Mouse (Mus musculus): ENCODE results near the gene Spata9. TPM values are rescaled to one million over a fixed set of nuclear protein-coding genes. Genes with fewer than 3 reads are reported as not detected.

Gene Spata9
- total RNA-seq, 2 experiments from 2014 or later, result not detected

GRCm38 (mm10) chr13:75988096-75988495, 21.1 kb downstream of the Spata9 start:
- no peak for DNase-seq (ENCODE audit: extremely low spot score in 1 of 2, low spot score in 1 of 2)

- no peak for DNase-seq (ENCODE audit: extremely low spot score in 1 of 2, low spot score in 1 of 2)
These were observed 25.4 kb downstream of the Spata9 start for GRCm38 (mm10) chr13:75992169-75993028.

GRCm38 (mm10) chr13:76003272-76003671, 36.3 kb downstream of the Spata9 start:
- no peak for DNase-seq (ENCODE audit: extremely low spot score in 1 of 2, low spot score in 1 of 2)

GRCm38 (mm10) chr13:76014511-76014910, 47.6 kb downstream of the Spata9 start:
- no peak for DNase-seq (ENCODE audit: extremely low spot score in 1 of 2, low spot score in 1 of 2)

- DNase-seq (ENCODE audit: extremely low spot score in 1 of 2, low spot score in 1 of 2), result no peak
These were observed 50.5 kb downstream of the Spata9 start for GRCm38 (mm10) chr13:76017465-76017864.

- DNase-seq (ENCODE audit: extremely low spot score in 1 of 2, low spot score in 1 of 2), result peak; percentile 85 to 86
These were observed 51.3 kb downstream of the Spata9 start, which contains the start of gene Rfesd for GRCm38 (mm10) chr13:76017974-76018843. TSS of gene Rfesd (minus strand) at chr13:76018719.

- DNase-seq (ENCODE audit: extremely low spot score in 1 of 2, low spot score in 1 of 2), result no peak
These were observed 52.0 kb downstream of the Spata9 start for GRCm38 (mm10) chr13:76018844-76019400.

- no peak for DNase-seq (ENCODE audit: extremely low spot score in 1 of 2, low spot score in 1 of 2)
These were observed 54.8 kb downstream of the Spata9 start for GRCm38 (mm10) chr13:76021782-76022181.

GRCm38 (mm10) chr13:76024588-76024987, 57.6 kb downstream of the Spata9 start:
- DNase-seq (ENCODE audit: extremely low spot score in 1 of 2, low spot score in 1 of 2), result no peak

GRCm38 (mm10) chr13:76042455-76042854, 75.5 kb downstream of the Spata9 start:
- DNase-seq (ENCODE audit: extremely low spot score in 1 of 2, low spot score in 1 of 2), result no peak

GRCm38 (mm10) chr13:76044971-76045370, 78.0 kb downstream of the Spata9 start:
- DNase-seq (ENCODE audit: extremely low spot score in 1 of 2, low spot score in 1 of 2), result no peak

Other genes starting within 250 kb of the Spata9 start
- 10 to 100 TPM; 47.8 to 52.3 TPM for gene Glrx, start 127.3 kb upstream of the Spata9 start, total RNA-seq (2021)
- gene Rhobtb3, start 23.2 kb upstream of the Spata9 start, total RNA-seq (2021), result 10 to 100 TPM; 16.2 to 17.5 TPM
- 10 to 100 TPM; 17.0 TPM for gene Rfesd, start 51.6 kb downstream of the Spata9 start, total RNA-seq (2021)
- 1 to 10 TPM; 1.7 to 1.9 TPM for gene Gpr150, start 89.8 kb downstream of the Spata9 start, total RNA-seq (2021)
- 1 to 10 TPM; 5.3 to 5.7 TPM for gene Arsk, start 131.5 kb downstream of the Spata9 start, total RNA-seq (2021)
- 10 to 100 TPM; 19.2 to 21.3 TPM for gene Ttc37, start 131.6 kb downstream of the Spata9 start, total RNA-seq (2021)

All from layer of hippocampus, postnatal 25 days (tissue).